Mouse (Mus musculus): ENCODE results near the gene Nfix.

DNA sequence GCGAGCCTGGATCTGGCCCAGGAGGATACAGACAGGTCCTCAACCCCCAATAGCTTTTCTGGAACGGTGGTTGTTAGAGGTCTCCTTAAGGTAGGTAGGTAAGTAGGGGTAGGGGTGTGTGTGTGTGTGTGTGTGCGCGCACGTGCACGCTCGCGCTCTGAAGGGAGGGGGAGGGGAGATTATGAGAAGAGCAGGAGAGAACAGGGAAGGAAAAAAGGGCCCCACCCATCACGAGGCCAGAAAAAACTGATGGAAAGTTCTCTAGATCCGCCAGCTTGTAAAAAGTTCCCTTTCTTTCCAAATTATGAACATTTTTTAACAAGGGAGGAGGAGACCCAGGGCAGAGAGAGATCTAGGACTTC lies 57.1 kb downstream of the Nfix start:
- no peak for TF ChIP-seq CTCF (IDR thresholded peaks at IDR 0.05; ENCODE audit: borderline replicate concordance, extremely low read depth, insufficient read depth, insufficient read length)
- TF ChIP-seq POLR2A (IDR thresholded peaks at IDR 0.05; ENCODE audit: borderline replicate concordance, extremely low read depth, insufficient read depth, insufficient read length, poor library complexity, severe bottlenecking) = no peak

Measured in brain, embryonic 14.5 days (tissue).